Mouse (Mus musculus): ENCODE results near the gene Zbtb7b. TPM values are rescaled to one million over a fixed set of nuclear protein-coding genes. Genes with fewer than 3 reads are reported as not detected.
A peak's percentile ranks its signal among the peaks of the same experiment; 100 is the strongest.

Zbtb7b gene
- polyA plus RNA-seq, 1 experiment = 75.2 TPM

GRCm38 (mm10) chr3:89330346-89330745 lies 64.2 kb downstream of the Zbtb7b start:
- no peaks in the 10 kb centered on the region for H3K4me1 ChIP-seq (ENCODE audit: control insufficient read depth, insufficient read depth, low read length)
- TF ChIP-seq POLR2A (IDR thresholded peaks at IDR 0.05; ENCODE audit: borderline replicate concordance, low read depth, low read length) (no peak), CTCF (IDR thresholded peaks at IDR 0.05; ENCODE audit: low read depth, low read length) (no peak)
- no peak overlapping the region for H3K4me3 ChIP-seq (ENCODE audit: insufficient read depth, low read length)
- H3K27ac ChIP-seq (ENCODE audit: insufficient read depth, low read depth, low read length) = no peak overlapping the region

GRCm38 (mm10) chr3:89328623-89329022 lies 66.0 kb downstream of the Zbtb7b start:
- Histone ChIP-seq H3K4me3 (ENCODE audit: insufficient read depth, low read length) (no peak overlapping the region), H3K27ac (ENCODE audit: insufficient read depth, low read depth, low read length) (no peak overlapping the region), H3K4me1 (ENCODE audit: control insufficient read depth, insufficient read depth, low read length) (no peaks in the 10 kb centered on the region)
- TF ChIP-seq POLR2A (IDR thresholded peaks at IDR 0.05; ENCODE audit: borderline replicate concordance, low read depth, low read length) (no peak), CTCF (IDR thresholded peaks at IDR 0.05; ENCODE audit: low read depth, low read length) (0 out of 2 replicates have a peak, but pooled peaks have one; percentile 6)

Other genes starting within 250 kb of the Zbtb7b start
- gene Hcn3, start 234.6 kb downstream of the Zbtb7b start, polyA plus RNA-seq (2012; ENCODE audit: insufficient read depth, insufficient read length, missing spikeins) = 0.47 TPM in 1 of 2 replicates, not detected in the other
- gene Clk2, start 230.0 kb downstream of the Zbtb7b start, polyA plus RNA-seq (2012; ENCODE audit: insufficient read depth, insufficient read length, missing spikeins) = 52.5 and 61.4 TPM in 2 replicates
- gene Scamp3, start 217.3 kb downstream of the Zbtb7b start, polyA plus RNA-seq (2012; ENCODE audit: insufficient read depth, insufficient read length, missing spikeins) = 76.5 and 77.9 TPM in 2 replicates
- 17.4 TPM in 2 replicates for gene Fam189b, start 211.6 kb downstream of the Zbtb7b start, polyA plus RNA-seq (2012; ENCODE audit: insufficient read depth, insufficient read length, missing spikeins)
- 130 and 141 TPM in 2 replicates for gene Gba, start 191.8 kb downstream of the Zbtb7b start, polyA plus RNA-seq (2012; ENCODE audit: insufficient read depth, insufficient read length, missing spikeins)
- gene Thbs3, start 179.6 kb downstream of the Zbtb7b start, polyA plus RNA-seq (2012; ENCODE audit: insufficient read depth, insufficient read length, missing spikeins) = 1.1 TPM in 1 of 2 replicates, not detected in the other
- gene Mtx1, start 167.7 kb downstream of the Zbtb7b start, polyA plus RNA-seq (2012; ENCODE audit: insufficient read depth, insufficient read length, missing spikeins) = 66.1 and 66.8 TPM in 2 replicates
- 0.47 TPM in 1 of 2 replicates, not detected in the other for gene Muc1, start 165.7 kb downstream of the Zbtb7b start, polyA plus RNA-seq (2012; ENCODE audit: insufficient read depth, insufficient read length, missing spikeins)
- gene Krtcap2, start 148.8 kb downstream of the Zbtb7b start, polyA plus RNA-seq (2012; ENCODE audit: insufficient read depth, insufficient read length, missing spikeins) = 94.1 and 97.0 TPM in 2 replicates
- gene Trim46, start 148.5 kb downstream of the Zbtb7b start, polyA plus RNA-seq (2012; ENCODE audit: insufficient read depth, insufficient read length, missing spikeins) = 0.34 and 0.84 TPM in 2 replicates
- 62.0 and 66.3 TPM in 2 replicates for gene Dpm3, start 135.4 kb downstream of the Zbtb7b start, polyA plus RNA-seq (2012; ENCODE audit: insufficient read depth, insufficient read length, missing spikeins)
- gene Slc50a1, start 124.2 kb downstream of the Zbtb7b start, polyA plus RNA-seq (2012; ENCODE audit: insufficient read depth, insufficient read length, missing spikeins) = 42.7 and 55.2 TPM in 2 replicates
- gene Efna1, start 113.6 kb downstream of the Zbtb7b start, polyA plus RNA-seq (2012; ENCODE audit: insufficient read depth, insufficient read length, missing spikeins) = 0.96 TPM in 1 of 2 replicates, not detected in the other
- gene Efna3, start 71.8 kb downstream of the Zbtb7b start, polyA plus RNA-seq (2012; ENCODE audit: insufficient read depth, insufficient read length, missing spikeins) = not detected in 2 replicates
- not detected in 2 replicates for gene Efna4, start 56.7 kb downstream of the Zbtb7b start, polyA plus RNA-seq (2012; ENCODE audit: insufficient read depth, insufficient read length, missing spikeins)
- gene Adam15, start 44.8 kb downstream of the Zbtb7b start, polyA plus RNA-seq (2012; ENCODE audit: insufficient read depth, insufficient read length, missing spikeins) = 315 and 328 TPM in 2 replicates
- not detected in 2 replicates for gene Dcst2, start 32.8 kb downstream of the Zbtb7b start, polyA plus RNA-seq (2012; ENCODE audit: insufficient read depth, insufficient read length, missing spikeins)
- not detected in 2 replicates for gene Dcst1, start 29.5 kb downstream of the Zbtb7b start, polyA plus RNA-seq (2012; ENCODE audit: insufficient read depth, insufficient read length, missing spikeins)
- gene Lenep, start 8.0 kb upstream of the Zbtb7b start, polyA plus RNA-seq (2012; ENCODE audit: insufficient read depth, insufficient read length, missing spikeins) = not detected in 2 replicates
- 17.7 and 20.5 TPM in 2 replicates for gene Flad1, start 17.1 kb upstream of the Zbtb7b start, polyA plus RNA-seq (2012; ENCODE audit: insufficient read depth, insufficient read length, missing spikeins)
- gene Cks1b, start 23.6 kb upstream of the Zbtb7b start, polyA plus RNA-seq (2012; ENCODE audit: insufficient read depth, insufficient read length, missing spikeins) = 46.6 and 55.2 TPM in 2 replicates
- 56.0 and 56.8 TPM in 2 replicates for gene Shc1, start 23.7 kb upstream of the Zbtb7b start, polyA plus RNA-seq (2012; ENCODE audit: insufficient read depth, insufficient read length, missing spikeins)
- 25.3 and 28.0 TPM in 2 replicates for gene Pygo2, start 35.4 kb upstream of the Zbtb7b start, polyA plus RNA-seq (2012; ENCODE audit: insufficient read depth, insufficient read length, missing spikeins)
- gene Pbxip1, start 41.9 kb upstream of the Zbtb7b start, polyA plus RNA-seq (2012; ENCODE audit: insufficient read depth, insufficient read length, missing spikeins) = 14.1 and 17.3 TPM in 2 replicates
- gene Pmvk, start 59.8 kb upstream of the Zbtb7b start, polyA plus RNA-seq (2012; ENCODE audit: insufficient read depth, insufficient read length, missing spikeins) = 25.9 and 26.8 TPM in 2 replicates
- not detected in 2 replicates for gene Kcnn3, start 125.4 kb upstream of the Zbtb7b start, polyA plus RNA-seq (2012; ENCODE audit: insufficient read depth, insufficient read length, missing spikeins)

All from bone marrow macrophage, adult 2 months (primary cell).